ENCODE assay signal across 8 mouse cellular contexts in the genomic region with DNA sequence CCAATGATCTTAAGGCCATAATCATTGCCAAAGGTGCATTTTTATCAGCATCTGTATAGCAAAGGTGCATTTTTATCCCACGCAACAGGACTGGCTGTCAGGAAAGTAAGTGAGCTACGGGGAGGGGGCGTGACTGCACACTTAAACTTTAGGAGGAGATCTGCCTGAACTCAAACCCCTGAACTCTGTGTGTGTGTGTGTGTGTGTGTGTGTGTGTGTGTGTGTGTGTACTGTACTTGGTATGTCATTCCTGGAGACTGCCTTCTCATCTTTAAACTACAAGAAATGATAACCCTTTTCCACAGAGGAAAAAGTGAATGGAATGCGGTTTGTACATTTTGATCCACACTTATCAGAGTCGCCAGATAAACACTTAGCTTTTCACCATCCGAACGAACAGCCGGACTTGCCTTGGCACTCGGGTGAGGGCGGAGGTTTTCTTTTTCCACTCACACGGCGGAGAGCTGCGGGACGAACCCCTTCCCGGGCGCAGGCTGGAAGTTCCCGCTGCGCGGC. TPM values are rescaled to one million over a fixed set of nuclear protein-coding genes. Genes with fewer than 3 reads are reported as not detected.
DNase-seq lines count a peak whose midpoint lies in the region; ATAC-seq and TF ChIP-seq lines count a peak whose summit lies in the region.

No protein-coding gene starts in this region.

- H3K9me3 ChIP-seq in CH12.LX (replicated peaks; ENCODE audit: low read length) = no peaks in the 10 kb centered on the region
- no peaks in the 10 kb centered on the region for H3K9me3 ChIP-seq in liver, postnatal 0 days (ENCODE audit: low read length)

- no peak for TF ChIP-seq RAD21 in CH12.LX (IDR thresholded peaks at IDR 0.05; ENCODE audit: low read depth, low read length)

- H3K27ac ChIP-seq in gastrocnemius, adult 2 months = peak overlapping the region; percentile 100
- no peak overlapping the region; the same call in 1 of the 2 replicates for H3K27ac ChIP-seq in CH12.LX (ENCODE audit: insufficient read depth, low read depth)
- H3K27ac ChIP-seq in liver, postnatal 0 days (ENCODE audit: low read depth) = peak overlapping the region; percentile 98

- TF ChIP-seq CTCF in gastrocnemius, adult 2 months (IDR thresholded peaks at IDR 0.05) = no peak
- TF ChIP-seq CTCF in CH12.LX (conservative IDR thresholded peaks at IDR 0.05 in 1 of 2, IDR thresholded peaks at IDR 0.05 in 1 of 2; ENCODE audit: low read depth in 2 of 2, low read length in 2 of 2) = no peak
- TF ChIP-seq CTCF in liver, postnatal 0 days (IDR thresholded peaks at IDR 0.05; ENCODE audit: low read depth) = no peak

- peak overlapping the region; percentile 94 for H3K9ac ChIP-seq in CH12.LX (ENCODE audit: insufficient read depth, low read depth)
- H3K9ac ChIP-seq in liver, postnatal 0 days (replicated peaks) = peak overlapping the region; percentile 95

- WGBS in liver, postnatal 0 days (ENCODE audit: insufficient replicate concordance) = 5% methylated on average over 19 of the region's 19 CpGs

- peaks cover 34% of the 10 kb centered on the region for H3K79me2 ChIP-seq in CH12.LX (replicated peaks; ENCODE audit: control insufficient read depth, extremely low read depth, insufficient read depth, poor library complexity, severe bottlenecking)

- no peak for ATAC-seq in liver, postnatal 0 days

- peaks cover 2 to 13% of the 10 kb centered on the region in 2 experiments for H3K36me3 ChIP-seq in CH12.LX (replicated peaks in 1 of 2; ENCODE audit: control insufficient read depth in 1 of 2, insufficient read depth in 1 of 2, low read length in 1 of 2)
- H3K36me3 ChIP-seq in liver, postnatal 0 days (replicated peaks; ENCODE audit: insufficient read depth, low read length) = no peaks in the 10 kb centered on the region; the same call in 1 of the 2 replicates

- no peak for DNase-seq in gastrocnemius, adult 2 months
- DNase-seq in gastrocnemius, postnatal 4 days (ENCODE audit: low spot score in 2 of 2) = no peak
- DNase-seq in CH12.LX (ENCODE audit: extremely low read depth) = no peak
- DNase-seq in forelimb bud, embryonic 11.5 days (ENCODE audit: low read depth, low spot score) = peak; percentile 39
- no peak for DNase-seq in liver, postnatal 0 days
- no peak for DNase-seq in adrenal gland, adult 2 months
- DNase-seq in gastrocnemius, adult 18-20 months (ENCODE audit: low spot score) = no peak
- no peak for DNase-seq in cerebellum, adult 9-11 months

- no peaks in the 10 kb centered on the region for H3K27me3 ChIP-seq in CH12.LX (replicated peaks)
- H3K27me3 ChIP-seq in liver, postnatal 0 days (ENCODE audit: insufficient read depth, low read length) = peaks cover 19% of the 10 kb centered on the region; the same call in 1 of the 2 replicates

- peaks cover 10 to 54% of the 10 kb centered on the region in 2 experiments for H3K4me1 ChIP-seq in CH12.LX (ENCODE audit: control insufficient read depth in 1 of 2, insufficient read depth in 2 of 2)
- H3K4me1 ChIP-seq in liver, postnatal 0 days (ENCODE audit: insufficient read depth) = peaks cover 33% of the 10 kb centered on the region

- TF ChIP-seq EP300 in CH12.LX (IDR thresholded peaks at IDR 0.05; ENCODE audit: low read length) = no peak
- no peak for TF ChIP-seq EP300 in liver, postnatal 0 days (IDR thresholded peaks at IDR 0.05; ENCODE audit: low read depth)

- intact Hi-C loops in gastrocnemius, adult 2 months (cut with DNase I) = loop anchor here (10.0 kb wide), 1 partner anchor 739 kb away; no protein-coding TSS in a partner anchor

- in situ Hi-C loops in CH12.LX (cut with MboI; ENCODE audit: low pct_ligation_motif_present, low pct_unique_long_range_greater_than_20kb, low sequenced_read_pairs) = loop anchor here (5.0 to 10.0 kb wide), 4 partner anchors 106 to 739 kb away; no protein-coding TSS in a partner anchor

- peak overlapping the region; percentile 70 for H3K4me2 ChIP-seq in CH12.LX (ENCODE audit: insufficient read depth, low read depth, poor library complexity, severe bottlenecking)
- H3K4me2 ChIP-seq in liver, postnatal 0 days (ENCODE audit: low read depth, low read length) = peak overlapping the region; percentile 98

- dilution Hi-C loops in CH12.LX (cut with MboI; ENCODE audit: extremely low pct_ligation_motif_present, extremely low pct_unique_long_range_greater_than_20kb, low sequenced_read_pairs) = no loop called here

- no peak for TF ChIP-seq POLR2A in CH12.LX (IDR thresholded peaks at IDR 0.05; ENCODE audit: low read depth, low read length)

- peak overlapping the region; percentile 79 for H3K4me3 ChIP-seq in gastrocnemius, adult 2 months
- H3K4me3 ChIP-seq in CH12.LX (replicated peaks in 1 of 3; ENCODE audit: low read depth in 2 of 3, low read length in 2 of 3, poor library complexity in 1 of 3) = peak overlapping the region; percentile 80 to 86 (median 86)
- peak overlapping the region; percentile 90 for H3K4me3 ChIP-seq in liver, postnatal 0 days (ENCODE audit: low read depth, low read length)

TF ChIP-seq in CH12.LX, 34 proteins besides CTCF, POLR2A, EP300 and RAD21:
- TF ChIP-seq GABPA (IDR thresholded peaks at IDR 0.05; ENCODE audit: insufficient replicate concordance, low read depth, low read length) (no peak), USF1 (IDR thresholded peaks at IDR 0.05; ENCODE audit: low read depth, low read length) (no peak), ZNF384 (IDR thresholded peaks at IDR 0.05; ENCODE audit: low read depth, low read length) (no peak), IRF4 (IDR thresholded peaks at IDR 0.05; ENCODE audit: low read depth, low read length) (no peak), PAX5 (IDR thresholded peaks at IDR 0.05; ENCODE audit: low read length) (no peak), NELFE (IDR thresholded peaks at IDR 0.05; ENCODE audit: low read depth, low read length) (no peak), NRF1 (IDR thresholded peaks at IDR 0.05; ENCODE audit: low read depth, low read length) (no peak), MAFK (IDR thresholded peaks at IDR 0.05; ENCODE audit: insufficient replicate concordance, low read length) (no peak), ZMIZ1 (IDR thresholded peaks at IDR 0.05; ENCODE audit: low read depth, low read length) (no peak), USF2 (conservative IDR thresholded peaks at IDR 0.05; ENCODE audit: low read depth, low read length) (no peak), TCF12 (IDR thresholded peaks at IDR 0.05; ENCODE audit: low read depth, low read length) (no peak), JUN (IDR thresholded peaks at IDR 0.05; ENCODE audit: insufficient read depth, low read depth, low read length) (no peak), TBP (conservative IDR thresholded peaks at IDR 0.05; ENCODE audit: low read depth, low read length) (no peak), BHLHE40 (IDR thresholded peaks at IDR 0.05; ENCODE audit: low read depth, low read length) (no peak), ELF1 (IDR thresholded peaks at IDR 0.05; ENCODE audit: low read depth, low read length) (no peak), ZC3H11A (IDR thresholded peaks at IDR 0.05; ENCODE audit: low read depth, low read length) (no peak), KAT2A (IDR thresholded peaks at IDR 0.05; ENCODE audit: insufficient replicate concordance, low read length) (no peak), MAX (IDR thresholded peaks at IDR 0.05; ENCODE audit: low read length) (no peak), SMC3 (IDR thresholded peaks at IDR 0.05; ENCODE audit: low read depth, low read length) (no peak), RCOR1 (conservative IDR thresholded peaks at IDR 0.05; ENCODE audit: low read depth, low read length) (no peak)

RNA-seq across cellular contexts. Expression of gene Prkce, which starts 1.5 kb away (rescaled TPM):
- total RNA-seq in gastrocnemius, adult 2 months (2021) = 10 to 100 TPM in 1 of 2 experiments, 1 to 10 TPM in 1; 9.3 to 10.2 TPM
- 10 to 100 TPM; 12.3 to 13.0 TPM for total RNA-seq in gastrocnemius, postnatal 4 days (2021)
- total RNA-seq in CH12.LX (2012; rRNA removed) (10.2 and 11.4 TPM in 2 replicates), CH12.LX (2014; rRNA removed) (4.0 and 4.1 TPM in 2 replicates)
- 10.7 and 13.2 TPM in 2 replicates for polyA plus RNA-seq in CH12.LX (2012; ENCODE audit: insufficient read length, low read depth)
- 1.9 and 2.0 TPM in 2 replicates for polyA plus RNA-seq in liver, postnatal 0 days (2015; fragmentation: Nextera tagmentation; extraction: Ambion mirVana)
- 10 to 100 TPM; 17.5 to 20.5 TPM for total RNA-seq in adrenal gland, adult 2 months (2021)
- polyA plus RNA-seq in adrenal gland, adult 2 months (2012; rRNA removed) = 4.0 and 4.5 TPM in 2 replicates
- total RNA-seq in gastrocnemius, adult 18-20 months (2021) = 10 to 100 TPM; 11.6 to 12.3 TPM

RNA-seq across cellular contexts. Expression of gene Srbd1, which starts 21.1 kb away (rescaled TPM):
- total RNA-seq in gastrocnemius, adult 2 months (2021) = 1 to 10 TPM; 5.5 to 8.0 TPM
- total RNA-seq in gastrocnemius, postnatal 4 days (2021) = 10 to 100 TPM; 15.0 to 16.4 TPM
- total RNA-seq in CH12.LX (2012; rRNA removed) (21.5 and 24.9 TPM in 2 replicates), CH12.LX (2014; rRNA removed) (24.8 and 25.7 TPM in 2 replicates)
- polyA plus RNA-seq in CH12.LX (2012; ENCODE audit: insufficient read length, low read depth) = 33.0 and 34.5 TPM in 2 replicates
- 3.8 and 3.9 TPM in 2 replicates for polyA plus RNA-seq in liver, postnatal 0 days (2015; fragmentation: Nextera tagmentation; extraction: Ambion mirVana)
- total RNA-seq in adrenal gland, adult 2 months (2021) = 10 to 100 TPM; 13.8 to 18.2 TPM
- 0.75 and 1.3 TPM in 2 replicates for polyA plus RNA-seq in adrenal gland, adult 2 months (2012; rRNA removed)
- total RNA-seq in gastrocnemius, adult 18-20 months (2021) = 1 to 10 TPM; 5.5 to 5.9 TPM
